Mouse (Mus musculus): ENCODE data around the gene Laptm5.

DNA sequence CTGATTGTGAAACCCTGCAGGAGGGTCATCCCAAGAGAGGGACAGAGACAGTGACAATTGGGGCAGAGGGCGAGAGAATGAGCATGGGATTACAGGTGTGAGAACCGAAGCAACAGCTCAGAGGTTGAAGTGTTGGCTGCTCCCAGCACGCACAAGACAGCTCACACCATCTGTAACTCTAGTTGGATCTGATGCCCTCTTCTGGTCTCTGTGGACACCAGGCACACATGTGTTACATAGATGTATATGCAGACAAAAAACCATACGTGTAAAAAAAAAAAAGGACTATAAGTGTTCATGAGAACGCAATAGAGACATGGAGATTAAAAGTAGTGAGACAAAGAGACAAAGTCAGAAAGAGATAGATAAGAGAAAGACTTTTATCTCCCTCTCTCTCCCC, 44.1 kb upstream of the Laptm5 start:
- no peak for TF ChIP-seq POLR2A (IDR thresholded peaks at IDR 0.05; ENCODE audit: borderline replicate concordance, extremely low read depth, insufficient read depth, insufficient read length, poor library complexity, severe bottlenecking)
- peak; percentile 6; the same call in 1 of the 2 replicates for TF ChIP-seq CTCF (IDR thresholded peaks at IDR 0.05; ENCODE audit: borderline replicate concordance, extremely low read depth, insufficient read depth, insufficient read length)

Measured in brain, embryonic 14.5 days (tissue).